Mouse (Mus musculus): ENCODE data around the gene Ovol3. TPM values are rescaled to one million over a fixed set of nuclear protein-coding genes. Genes with fewer than 3 reads are reported as not detected.
"Not testable (repeated sequence)": the region's sequence is repeated elsewhere in the genome, so short reads cannot be mapped to it uniquely, and the experiment has no call there.

The Ovol3 gene
- polyA plus RNA-seq (2017; shearing (Covaris generic)), result not detected

- no peak for ATAC-seq
These were observed at the start of gene Ovol3 for GRCm38 (mm10) chr7:30235625-30236024. TSS of gene Ovol3 (minus strand) at chr7:30235725.

GRCm38 (mm10) chr7:30282740-30283139, 47.2 kb upstream of the Ovol3 start:
- ATAC-seq, result no peak

GRCm38 (mm10) chr7:30281522-30281921, 46.0 kb upstream of the Ovol3 start:
- no peak for ATAC-seq

- peak; percentile 64 for ATAC-seq
These were observed 45.2 kb upstream of the Ovol3 start for GRCm38 (mm10) chr7:30280670-30281138.

- ATAC-seq, result peak; percentile 98
These were observed 44.6 kb upstream of the Ovol3 start, which contains the start of the genes Thap8 and Wdr62 for GRCm38 (mm10) chr7:30279951-30280669. TSS of gene Thap8 (plus strand) at chr7:30280094. TSS of gene Wdr62 (minus strand) at chr7:30280419.

- ATAC-seq, result no peak
These were observed 44.0 kb upstream of the Ovol3 start for GRCm38 (mm10) chr7:30279536-30279935.

GRCm38 (mm10) chr7:30278911-30279310, 43.4 kb upstream of the Ovol3 start:
- ATAC-seq, result no peak

GRCm38 (mm10) chr7:30274383-30274782, 38.9 kb upstream of the Ovol3 start:
- ATAC-seq, result no peak

GRCm38 (mm10) chr7:30269641-30270040, 34.1 kb upstream of the Ovol3 start:
- ATAC-seq, result no peak

GRCm38 (mm10) chr7:30266780-30267179, 31.3 kb upstream of the Ovol3 start:
- no peak for ATAC-seq

- ATAC-seq, result no peak
These were observed 30.4 kb upstream of the Ovol3 start for GRCm38 (mm10) chr7:30265935-30266334.

GRCm38 (mm10) chr7:30265531-30265930, 30.0 kb upstream of the Ovol3 start:
- ATAC-seq, result no peak

GRCm38 (mm10) chr7:30265041-30265440, 29.5 kb upstream of the Ovol3 start:
- ATAC-seq, result no peak

GRCm38 (mm10) chr7:30251956-30252954, 16.7 kb upstream of the Ovol3 start:
- no peak for ATAC-seq

- not testable (repeated sequence) for ATAC-seq
These were observed 1.8 kb upstream of the Ovol3 start for GRCm38 (mm10) chr7:30237374-30237773.

GRCm38 (mm10) chr7:30235091-30235490, 434 bp downstream of the Ovol3 start:
- ATAC-seq, result no peak

GRCm38 (mm10) chr7:30234276-30234858, 1.2 kb downstream of the Ovol3 start:
- ATAC-seq, result no peak

GRCm38 (mm10) chr7:30233387-30233786, 2.1 kb downstream of the Ovol3 start:
- no peak for ATAC-seq

GRCm38 (mm10) chr7:30232631-30233148, 2.8 kb downstream of the Ovol3 start:
- ATAC-seq, result no peak

- ATAC-seq, result peak; percentile 97
These were observed 3.7 kb downstream of the Ovol3 start, which contains the start of the genes Polr2i and Tbcb for GRCm38 (mm10) chr7:30231669-30232454. TSS of gene Polr2i (plus strand) at chr7:30231948. TSS of gene Tbcb (minus strand) at chr7:30232272.

GRCm38 (mm10) chr7:30231328-30231668, 4.2 kb downstream of the Ovol3 start:
- no peak for ATAC-seq

GRCm38 (mm10) chr7:30224206-30224605, 11.3 kb downstream of the Ovol3 start:
- ATAC-seq, result no peak
